Mouse (Mus musculus) layer of hippocampus, adult 18-20 months (tissue): ENCODE measurements around the gene Tmem161a. TPM values are rescaled to one million over a fixed set of nuclear protein-coding genes. Genes with fewer than 3 reads are reported as not detected.
A peak's percentile ranks its signal among the peaks of the same experiment; 100 is the strongest.

Experiments used
- DNase-seq, 2 experiments: peaks; one replicate each; pipeline ENCODE4 v3.0.0; 2022; ENCODE audit warnings: low spot score in 2 of 2
- total RNA-seq, 2 experiments: library from RNA; stranded (reverse); gene quantifications; 2 replicates each; pipeline ENCODE4 v1.2.3; 2021

Gene Tmem161a
- total RNA-seq, 2 experiments from 2014 or later = 49.9 to 50.3 TPM

DNA sequence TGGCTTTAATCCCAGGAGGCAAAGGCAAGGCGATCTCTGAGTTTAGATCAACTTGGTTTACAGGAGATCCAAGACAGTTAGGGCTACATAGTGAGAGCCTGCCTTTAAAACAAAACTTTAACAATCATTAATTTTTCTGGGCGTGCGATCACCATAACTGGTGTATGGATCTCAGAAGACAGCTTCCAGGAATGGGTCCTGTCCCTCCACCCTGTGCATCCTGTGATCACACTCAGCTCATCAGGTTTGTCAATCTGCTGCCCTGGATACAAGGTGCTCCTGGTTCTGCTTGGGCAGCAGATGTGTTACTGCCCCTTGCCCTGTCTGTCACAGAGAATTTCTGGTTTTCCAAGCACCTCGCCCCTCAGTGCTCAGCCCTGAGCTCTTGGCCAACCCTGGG lies 12.9 kb upstream of the Tmem161a start:
- no peak for DNase-seq

DNA sequence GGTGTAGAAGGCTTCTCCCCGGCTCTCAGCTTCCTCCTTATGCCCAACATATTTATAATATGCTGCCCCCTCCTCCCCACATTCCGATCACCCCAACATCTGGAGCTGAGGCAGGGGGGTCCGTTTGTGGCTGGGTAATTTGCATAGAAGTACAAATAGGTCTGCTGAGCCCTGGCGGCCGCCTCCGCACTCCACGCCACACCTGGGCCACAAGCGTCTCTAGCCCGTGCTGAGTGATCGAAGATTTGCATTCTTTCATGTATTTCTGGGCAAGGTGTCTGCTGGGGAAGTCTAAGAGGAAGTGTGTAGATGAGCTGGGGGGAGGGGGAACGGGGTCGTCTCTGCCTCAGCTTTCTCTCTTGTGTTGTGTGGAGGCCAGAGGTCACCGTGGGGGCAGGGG lies 12.1 kb upstream of the Tmem161a start:
- DNase-seq = no peak

DNA sequence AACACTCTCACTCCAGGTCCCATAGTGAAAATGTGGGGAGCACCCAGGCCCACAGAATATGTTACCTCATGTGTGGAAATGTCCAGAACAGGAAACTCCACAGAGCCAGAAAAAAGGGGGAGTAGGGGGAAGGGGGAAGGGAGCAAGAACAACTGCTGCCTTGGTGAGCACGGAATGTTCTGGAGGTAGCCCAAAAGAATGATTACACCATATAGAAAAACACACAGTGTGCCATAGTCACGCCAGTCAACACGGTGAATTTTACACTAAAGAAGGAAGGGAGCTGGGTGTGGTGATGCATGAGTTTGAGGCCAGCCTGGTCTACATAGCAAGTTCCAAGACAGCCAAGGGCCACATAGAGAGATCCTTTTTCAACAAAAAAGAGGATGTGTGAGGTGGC lies 8.8 kb upstream of the Tmem161a start:
- DNase-seq = no peak

DNA sequence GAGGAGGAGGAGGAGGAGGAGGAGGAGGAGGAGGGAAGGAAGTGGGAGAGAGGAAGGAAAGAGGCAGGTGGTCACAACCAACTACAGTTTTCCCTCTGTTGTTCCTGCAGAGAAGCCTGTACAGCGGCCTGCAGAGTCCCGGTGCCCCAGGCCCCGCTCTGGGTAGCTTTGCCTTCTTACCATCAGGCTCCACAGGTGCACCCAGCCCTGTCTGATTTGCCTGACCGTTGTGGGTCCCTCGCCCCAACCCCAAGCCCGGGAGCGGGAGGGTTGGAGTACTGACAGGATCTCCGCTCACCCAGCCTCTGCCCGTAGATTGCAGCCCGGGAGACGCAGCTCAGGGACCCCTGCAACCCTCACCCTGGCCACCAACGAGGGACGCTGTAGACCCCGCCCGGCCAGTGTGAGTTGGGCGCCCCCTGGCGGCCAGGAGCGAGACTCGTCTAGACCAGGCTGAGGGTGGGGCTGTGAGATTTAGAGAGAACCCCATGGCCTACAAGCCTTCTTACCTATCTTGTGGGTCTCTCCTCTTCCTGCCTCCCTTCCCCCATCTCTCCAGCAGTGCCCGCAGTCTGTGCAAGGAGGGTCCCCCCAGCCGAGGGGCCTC lies 5.5 kb upstream of the Tmem161a start:
- peak; percentile 30 to 50 for DNase-seq

DNA sequence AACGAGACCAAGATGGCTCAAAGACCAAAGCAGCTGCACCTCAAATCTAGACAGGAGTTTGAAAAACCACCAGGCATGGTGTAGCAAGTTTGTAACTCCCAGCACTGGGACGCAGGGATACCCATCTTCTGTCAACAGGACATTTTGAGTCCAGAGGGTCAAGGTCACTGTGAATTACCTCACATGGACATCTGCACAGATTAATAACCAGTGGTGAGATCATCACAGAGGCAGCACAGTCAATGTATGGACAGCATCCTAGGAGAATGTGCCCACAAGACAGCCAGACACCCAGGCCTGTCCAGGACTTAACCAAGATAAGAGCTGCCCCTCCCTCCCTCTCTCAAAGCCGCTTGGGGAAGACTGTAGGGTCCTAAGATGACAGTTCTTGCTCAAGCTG lies 2.0 kb upstream of the Tmem161a start:
- DNase-seq = no peak

DNA sequence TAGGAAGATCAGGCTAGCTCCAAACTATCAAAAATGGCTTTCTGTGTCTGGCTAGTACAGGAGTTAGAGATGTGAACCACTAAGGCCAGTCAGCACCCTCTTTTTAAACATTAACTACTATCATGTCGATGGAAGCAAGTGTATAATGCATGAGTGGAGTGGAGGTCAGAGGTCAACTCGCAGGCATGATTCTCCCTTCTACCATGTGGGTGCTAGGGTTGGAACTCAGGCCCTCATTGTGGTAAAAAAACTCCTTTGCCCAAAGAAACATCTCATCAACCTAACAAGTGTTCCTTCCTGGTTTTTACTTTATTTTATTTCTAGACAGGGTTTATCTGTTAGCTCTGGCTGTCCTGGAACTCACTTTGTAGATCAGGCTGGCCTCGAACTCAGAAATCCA lies 1.4 kb upstream of the Tmem161a start:
- no peak for DNase-seq

DNA sequence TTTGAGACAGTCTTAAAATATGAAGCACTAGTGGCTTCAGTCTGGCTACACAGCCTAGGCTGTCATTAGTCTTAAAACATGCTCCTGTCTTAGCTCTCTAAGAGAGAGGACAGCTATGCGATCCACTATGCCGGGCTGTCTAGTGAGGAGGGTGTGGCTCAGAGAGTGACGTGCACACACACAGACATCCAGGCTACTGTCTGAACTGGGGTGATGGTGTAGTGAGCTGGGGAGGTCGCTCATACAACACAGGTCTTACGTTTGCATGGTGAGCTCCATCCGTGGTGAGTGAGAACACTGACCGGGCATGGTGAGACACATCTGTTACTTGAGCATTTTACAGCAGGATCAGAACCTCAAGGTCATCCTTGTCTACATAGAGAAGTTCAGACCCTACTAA lies 916 bp upstream of the Tmem161a start:
- DNase-seq = no peak

DNA sequence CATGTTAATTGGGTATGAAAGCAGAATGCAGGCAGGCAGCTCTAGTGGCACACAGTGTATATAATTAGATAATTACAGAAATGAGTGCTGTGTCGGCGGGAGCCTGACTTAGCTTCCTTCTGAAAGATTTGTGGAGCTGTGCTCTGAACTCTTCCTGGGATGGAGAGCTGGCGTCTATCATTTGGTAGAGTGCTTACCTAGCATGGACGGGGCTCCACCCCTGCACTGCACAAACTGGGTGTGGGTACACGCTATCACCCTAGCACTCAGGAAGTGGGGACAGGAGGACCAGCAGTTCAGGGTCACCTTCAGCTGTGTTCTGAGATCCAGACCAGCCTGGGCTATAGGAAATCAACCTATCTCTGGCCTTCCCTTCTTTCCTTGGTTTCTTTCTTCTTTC lies 1.2 kb downstream of the Tmem161a start:
- DNase-seq = no peak

DNA sequence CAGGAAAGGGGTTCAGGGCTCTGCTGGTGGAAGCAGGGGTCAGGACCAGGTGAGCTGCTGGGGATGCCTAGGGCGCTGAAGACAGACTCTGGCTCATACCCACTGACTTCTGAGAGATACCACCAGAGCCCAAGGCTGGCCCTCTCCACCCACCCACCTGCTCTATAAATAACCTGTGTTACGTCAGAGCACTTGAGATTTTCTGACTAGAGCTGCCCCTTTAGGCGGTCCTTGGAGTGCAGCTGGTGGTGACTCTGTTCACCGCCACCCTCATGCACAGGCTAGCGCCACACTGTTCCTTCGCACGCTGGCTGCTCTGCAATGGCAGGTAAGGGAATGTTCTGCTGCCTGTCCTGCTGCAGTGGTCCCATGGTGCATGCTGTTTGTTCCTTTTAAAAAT lies 1.9 kb downstream of the Tmem161a start:
- no peak for DNase-seq

DNA sequence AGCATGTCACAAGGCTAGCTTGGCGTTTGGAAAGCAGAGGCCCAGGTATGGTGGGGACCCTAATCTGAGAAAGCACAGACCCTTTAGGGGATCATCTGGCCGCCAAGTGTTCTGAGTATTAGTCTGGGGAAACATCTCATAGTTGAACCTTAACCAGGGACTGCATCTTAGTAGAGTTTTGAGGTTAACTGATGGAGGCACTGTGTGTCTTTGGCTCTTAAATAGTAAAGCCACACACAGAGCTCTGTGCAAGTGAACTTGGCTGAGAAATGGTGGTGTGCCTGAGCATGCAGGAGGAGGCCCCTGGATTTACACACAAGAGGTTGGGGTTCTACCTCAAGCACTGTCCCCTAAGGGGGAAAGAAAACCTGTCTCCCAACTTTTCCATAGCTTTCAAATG lies 6.1 kb downstream of the Tmem161a start:
- no peak for DNase-seq

DNA sequence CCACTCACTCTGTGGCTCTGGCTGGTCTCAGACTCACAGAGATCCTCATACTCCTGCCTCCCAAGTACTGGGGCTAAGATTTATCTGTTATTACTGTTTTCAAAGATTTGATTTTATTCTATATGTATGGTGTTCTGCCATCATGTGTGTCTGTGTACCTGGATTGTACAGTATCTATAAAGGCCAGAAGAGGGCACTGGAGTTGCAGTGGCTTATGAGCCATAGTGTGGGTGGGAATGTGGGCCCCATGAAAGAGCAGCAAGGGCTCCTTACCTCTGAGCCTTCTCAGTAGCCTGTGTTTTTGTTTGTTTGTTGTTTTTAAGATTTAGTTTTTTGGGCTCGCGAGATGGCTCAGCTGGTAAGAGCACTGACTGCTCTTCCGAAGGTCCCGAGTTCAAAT lies 6.9 kb downstream of the Tmem161a start:
- DNase-seq = no peak

DNA sequence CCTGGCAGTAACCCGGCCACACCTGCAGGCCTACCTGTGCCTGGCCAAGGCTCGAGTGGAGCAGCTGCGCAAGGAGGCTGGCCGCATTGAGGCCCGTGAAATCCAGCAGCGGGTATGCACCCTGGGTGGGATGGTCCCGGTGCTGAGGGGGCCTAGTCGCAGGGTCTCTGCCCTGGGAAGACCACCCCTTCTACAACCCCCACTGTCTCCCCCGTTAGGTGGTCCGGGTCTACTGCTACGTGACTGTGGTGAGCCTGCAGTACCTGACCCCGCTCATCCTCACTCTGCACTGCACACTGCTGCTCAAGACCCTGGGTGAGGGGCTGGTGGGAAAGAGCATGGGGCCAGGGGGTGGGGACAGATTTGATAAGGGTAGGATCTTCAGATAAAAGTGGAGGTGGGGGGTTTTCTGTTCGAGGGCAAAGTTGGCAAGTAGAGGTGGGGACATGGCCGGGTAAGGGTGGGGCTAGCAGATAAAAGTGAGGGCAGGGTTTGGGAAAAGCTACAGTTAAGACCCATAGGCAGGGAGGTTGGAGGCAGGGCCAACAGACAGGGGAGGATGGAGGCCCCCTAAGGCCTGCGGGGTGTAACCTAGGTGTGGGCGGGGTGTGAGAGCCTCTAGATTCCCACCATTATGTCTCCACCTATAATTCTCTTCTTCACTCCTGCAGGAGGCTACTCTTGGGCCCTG lies 9.2 kb downstream of the Tmem161a start:
- no peak for DNase-seq

DNA sequence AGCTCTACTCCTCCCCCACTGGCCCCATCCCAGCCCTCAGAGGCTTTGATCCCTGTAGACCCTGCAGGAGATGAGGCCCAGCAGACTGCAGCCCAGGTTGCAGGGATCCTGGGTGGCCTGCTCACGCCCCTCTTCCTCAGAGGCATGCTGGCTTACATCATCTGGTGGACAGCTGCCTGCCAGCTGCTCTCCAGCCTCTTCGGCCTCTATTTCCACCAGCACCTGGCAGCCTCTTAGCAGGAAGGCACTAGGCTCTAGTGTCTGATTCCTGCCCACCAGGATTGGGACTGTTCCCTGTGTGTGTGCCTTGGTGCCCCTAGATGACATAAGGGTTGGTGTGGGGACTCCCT lies 9.7 kb downstream of the Tmem161a start:
- DNase-seq = no peak

DNA sequence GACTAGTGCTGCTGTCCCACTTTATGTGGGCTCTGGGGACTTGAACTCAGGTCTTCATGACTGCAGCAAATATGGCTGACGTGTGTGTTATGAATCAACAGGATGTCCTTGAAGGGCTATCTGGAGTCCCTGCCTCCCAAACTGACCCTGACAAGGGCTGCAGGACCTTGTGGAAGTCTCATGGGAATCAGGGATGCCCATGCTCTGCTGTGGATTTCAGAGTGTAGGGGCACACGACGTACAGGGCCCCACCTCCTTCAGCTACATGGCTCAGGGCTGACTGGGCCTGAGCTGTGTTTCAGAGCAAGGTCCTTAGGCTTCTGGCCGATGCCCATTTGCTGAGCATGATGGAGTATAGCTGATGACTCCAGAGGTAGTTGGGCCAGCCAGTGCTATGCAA lies 11.0 kb downstream of the Tmem161a start:
- DNase-seq = no peak

DNA sequence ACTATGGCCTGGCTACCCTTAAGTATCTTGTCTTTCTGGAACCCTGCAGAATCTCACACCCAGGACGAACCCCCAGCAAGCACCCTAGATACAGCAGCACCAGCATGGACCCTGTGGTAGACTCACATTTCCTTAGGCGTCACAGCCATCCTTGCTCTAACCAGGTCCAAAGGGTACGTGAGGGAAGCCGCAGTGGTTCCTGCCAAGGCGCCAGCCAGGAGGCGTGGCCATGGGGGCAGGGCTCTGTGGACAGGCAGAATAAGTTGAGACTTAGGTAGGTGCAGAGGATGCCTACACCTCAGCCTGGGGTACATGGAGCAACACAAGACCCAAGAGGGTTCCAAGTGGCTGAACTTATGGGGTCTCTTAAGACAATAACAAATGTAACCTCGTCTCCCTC lies 16.6 kb downstream of the Tmem161a start:
- no peak for DNase-seq

DNA sequence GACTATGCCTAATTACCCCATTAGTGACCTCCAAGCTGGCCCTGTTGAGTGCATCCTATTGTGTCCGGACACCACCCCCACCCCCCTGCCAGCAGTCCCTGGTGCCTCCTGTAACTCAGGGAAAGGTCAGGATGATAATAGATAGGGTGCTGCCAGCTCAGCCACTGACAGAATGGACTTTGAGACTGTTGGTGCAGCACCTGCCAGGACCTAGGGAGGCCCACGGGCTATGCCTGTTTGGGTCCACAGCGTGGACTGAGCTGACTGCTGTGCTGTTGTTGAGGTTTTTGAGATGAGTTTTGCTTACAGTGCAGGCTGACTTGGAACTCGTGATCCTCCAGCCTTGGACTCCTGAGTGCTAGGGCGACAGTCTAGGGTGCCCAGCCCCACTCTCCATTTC lies 21.1 kb downstream of the Tmem161a start:
- DNase-seq = no peak

DNA sequence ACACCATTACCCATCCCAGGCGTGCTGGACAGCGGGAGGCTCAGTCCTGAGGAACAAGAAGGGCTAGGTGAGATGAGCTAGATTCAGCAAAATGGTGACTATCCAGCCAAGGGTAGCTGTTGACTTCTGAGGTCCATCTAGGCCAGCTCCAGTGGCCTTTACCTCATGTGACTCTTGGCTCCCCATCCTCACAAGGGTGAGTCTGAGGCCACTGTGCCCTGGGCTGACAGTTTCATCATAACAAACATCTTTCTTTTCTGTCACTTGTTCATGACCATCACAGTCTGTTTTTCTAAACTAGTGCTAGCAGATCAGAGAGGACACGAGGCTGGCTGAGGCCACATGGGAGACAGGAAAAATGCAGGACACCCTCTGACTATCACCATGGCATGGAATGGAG lies 22.0 kb downstream of the Tmem161a start:
- DNase-seq = no peak

DNA sequence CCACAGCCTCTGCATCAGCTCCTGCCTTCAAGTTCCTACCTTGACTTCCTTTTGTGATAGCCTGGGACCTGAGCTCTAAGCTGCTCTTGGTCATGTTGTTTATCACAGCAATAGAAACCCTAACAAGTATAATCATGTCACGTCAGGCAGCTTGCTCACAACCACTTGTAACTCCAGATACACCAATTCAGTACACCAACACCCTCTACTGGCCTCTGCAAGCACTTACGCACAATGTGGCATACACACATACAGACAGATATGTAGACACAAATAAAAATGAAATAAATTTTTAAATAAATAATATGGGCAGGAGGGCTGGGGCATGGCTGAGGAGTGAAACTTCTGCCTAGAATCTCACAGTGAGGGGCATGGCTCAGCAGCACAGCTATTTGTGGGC lies 23.6 kb downstream of the Tmem161a start:
- DNase-seq = no peak

DNA sequence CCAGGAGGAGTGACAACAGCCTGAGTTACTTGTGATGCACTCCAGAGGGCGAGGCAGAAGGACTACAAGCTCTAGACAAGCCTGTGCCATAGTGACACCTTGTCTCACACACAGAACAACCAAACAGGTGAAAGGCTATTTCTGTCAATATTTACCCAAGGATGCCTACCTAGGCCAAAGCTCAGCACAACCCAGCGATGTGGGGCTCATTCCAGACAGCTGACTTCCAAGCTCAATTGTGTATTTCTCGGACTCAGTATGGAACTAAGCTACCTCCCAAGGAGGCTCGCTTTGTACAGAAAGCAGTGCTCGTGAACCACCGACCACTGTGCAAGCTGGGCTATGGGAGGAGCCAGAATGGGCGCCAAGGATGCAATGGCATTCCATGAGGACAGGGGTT lies 25.4 kb downstream of the Tmem161a start:
- no peak for DNase-seq

DNA sequence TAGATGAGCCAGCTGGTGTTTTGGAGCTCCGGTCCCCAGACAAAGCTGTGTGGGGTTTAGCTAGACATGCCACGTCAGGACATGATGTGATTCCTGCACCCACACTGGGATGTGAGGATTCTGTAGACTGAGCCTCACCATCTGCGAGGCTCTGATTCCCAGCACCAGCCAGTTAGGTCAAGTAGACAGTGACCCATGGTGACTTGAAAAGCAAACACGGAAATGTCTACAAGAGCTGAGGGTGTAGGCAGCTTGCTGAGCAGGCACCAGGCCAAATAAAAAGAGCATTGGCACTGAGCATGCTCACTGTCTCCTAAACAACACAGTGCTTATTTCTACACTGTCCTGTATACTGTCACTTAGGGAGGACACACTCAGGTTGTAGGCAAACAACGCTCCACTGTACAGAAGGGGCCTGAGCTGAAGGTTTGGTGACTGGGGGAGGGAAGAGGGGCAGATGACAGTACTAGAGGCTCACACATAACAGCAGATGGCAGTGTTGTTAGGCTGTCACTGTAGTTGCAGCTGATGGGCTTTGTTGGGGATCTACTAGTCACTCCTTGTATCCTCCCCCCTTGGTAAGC lies 28.0 kb downstream of the Tmem161a start:
- DNase-seq = peak; percentile 58 to 82

DNA sequence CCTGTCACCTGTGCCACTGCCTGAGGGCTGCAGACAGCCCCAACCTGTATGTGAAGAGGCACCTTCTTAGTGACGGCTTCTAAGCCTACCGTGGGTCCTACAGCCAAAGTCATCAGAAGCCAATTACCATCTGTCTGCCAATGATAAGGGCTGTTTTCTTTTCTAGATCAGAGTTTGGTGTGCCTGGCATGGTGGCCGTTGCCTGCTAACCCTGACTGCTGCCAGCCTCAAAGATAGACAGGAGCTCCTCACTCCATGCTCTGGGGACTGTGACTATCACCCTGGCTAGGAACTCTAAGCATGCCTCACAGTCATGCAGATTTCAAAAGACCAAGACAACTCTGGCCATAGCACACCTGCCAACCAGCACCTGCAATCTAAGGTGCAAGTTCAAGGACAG lies 29.3 kb downstream of the Tmem161a start:
- DNase-seq = no peak

DNA sequence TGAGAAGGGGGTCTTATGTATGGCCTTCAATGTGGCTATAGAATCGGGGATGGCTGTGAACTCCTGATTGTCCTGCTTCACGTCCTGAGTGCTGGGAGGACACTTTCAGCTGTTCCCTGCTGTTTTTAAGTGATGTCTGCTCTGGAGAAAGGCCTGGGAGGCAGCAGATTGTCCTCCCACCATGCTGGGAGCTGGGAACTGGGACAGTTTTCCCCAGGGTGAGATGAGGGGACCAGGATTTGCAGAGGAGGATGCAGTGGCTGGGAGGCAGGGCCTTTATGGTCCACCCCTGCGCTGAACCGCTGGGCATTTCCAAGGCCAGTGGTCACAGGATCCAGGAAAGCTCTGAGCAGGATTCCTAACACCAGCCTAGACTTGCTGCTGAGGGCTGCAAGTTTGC lies 30.9 kb downstream of the Tmem161a start:
- DNase-seq = no peak

DNA sequence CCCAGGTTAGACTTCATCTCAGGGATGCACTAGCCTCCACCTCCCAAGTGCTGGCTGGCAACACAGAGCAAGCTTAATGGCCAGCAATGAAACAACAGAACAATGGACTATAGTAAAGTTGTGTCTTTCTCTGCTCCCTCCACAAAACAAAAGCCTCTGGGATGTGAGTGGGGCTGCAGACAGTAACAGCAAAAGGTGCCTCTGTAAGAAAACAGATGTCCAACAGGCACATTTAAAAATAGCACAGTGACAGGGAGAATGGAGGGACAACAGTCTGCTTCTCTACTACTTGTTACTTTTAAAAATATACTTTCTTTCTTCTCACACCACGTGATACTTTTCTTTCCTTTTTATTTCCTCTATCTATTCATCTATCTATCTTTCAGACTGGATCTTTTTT lies 32.6 kb downstream of the Tmem161a start:
- no peak for DNase-seq
